ENCODE assay signal across 29 mouse cellular contexts in the genomic region with DNA sequence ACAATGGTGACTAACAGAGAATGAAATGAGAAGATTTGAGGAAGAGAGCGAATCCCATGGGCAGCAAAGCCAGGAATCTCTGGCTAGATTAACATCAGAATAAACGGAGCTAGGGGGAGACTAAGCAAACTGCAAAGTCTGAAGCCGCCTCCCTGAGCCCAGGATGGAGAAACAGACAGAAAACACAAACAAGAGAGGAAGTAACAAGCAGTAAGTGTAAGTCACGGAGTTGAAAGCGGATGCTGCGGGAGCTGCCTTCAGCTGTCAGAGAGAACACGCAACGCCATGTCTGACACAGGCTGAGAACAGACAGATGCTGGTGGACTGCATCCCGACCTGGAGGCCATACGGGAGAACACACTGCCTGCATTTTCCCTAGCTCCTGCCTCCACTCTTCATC.
DNase-seq lines count a peak whose midpoint lies in the region; ATAC-seq and TF ChIP-seq lines count a peak whose summit lies in the region.
"Had no signal": no experiment of that assay in that cellular context is flagged by ENCODE, and none has a peak within 500 bp of the region (broad histone marks: within the 10 kb centered on the region; RNA-seq: fewer than 3 reads in every experiment).

No protein-coding gene starts in this region.

- no peak overlapping the region for H3K4me2 ChIP-seq in forebrain, embryonic 15.5 days (replicated peaks)
- H3K4me2 ChIP-seq in hindbrain, embryonic 12.5 days (replicated peaks): no peak overlapping the region
- H3K4me2 ChIP-seq: embryonic facial prominence, embryonic 12.5 days; forebrain, embryonic 12.5 days; limb, embryonic 15.5 days; lung, embryonic 15.5 days; neural tube, embryonic 15.5 days had no signal

- H3K4me3 ChIP-seq in spleen, adult 2 months (ENCODE audit: extremely low read depth, insufficient read depth, insufficient read length): no peak overlapping the region; the same call in 1 of the 2 replicates
- H3K4me3 ChIP-seq in forebrain, embryonic 15.5 days: no peak overlapping the region
- H3K4me3 ChIP-seq in hindbrain, embryonic 12.5 days: no peak overlapping the region
- H3K4me3 ChIP-seq: embryonic facial prominence, embryonic 12.5 days; forebrain, embryonic 12.5 days; gastrocnemius, adult 2 months; heart, embryonic 10.5 days; limb, embryonic 15.5 days; lung, embryonic 15.5 days; myocyte; neural tube, embryonic 15.5 days had no signal

- TF ChIP-seq POLR2A in spleen, adult 2 months (IDR thresholded peaks at IDR 0.05; ENCODE audit: low read depth, low read length): no peak

- no peak for ATAC-seq in forebrain, embryonic 15.5 days (replicated peaks)
- ATAC-seq in hindbrain, embryonic 12.5 days (ENCODE audit: low FRiP score): no peak
- ATAC-seq: hindbrain, postnatal 0 days; midbrain, embryonic 16.5 days had no signal

- WGBS in spleen, adult 2 months: 76% methylated on average over 10 of the region's 10 CpGs
- WGBS in forebrain, embryonic 15.5 days: 86% methylated on average over 10 of the region's 10 CpGs
- WGBS in hindbrain, embryonic 12.5 days: 83% methylated on average over 10 of the region's 10 CpGs

- H3K9ac ChIP-seq in forebrain, embryonic 15.5 days (replicated peaks): no peak overlapping the region
- H3K9ac ChIP-seq in hindbrain, embryonic 12.5 days: no peak overlapping the region
- H3K9ac ChIP-seq: embryonic facial prominence, embryonic 12.5 days; forebrain, embryonic 12.5 days; limb, embryonic 15.5 days; liver, embryonic 14.5 days; lung, embryonic 15.5 days; neural tube, embryonic 15.5 days had no signal

- no peaks in the 10 kb centered on the region for H3K36me3 ChIP-seq in spleen, adult 2 months (ENCODE audit: control insufficient read depth, insufficient read depth, low read length)
- H3K36me3 ChIP-seq in forebrain, embryonic 15.5 days: no peaks in the 10 kb centered on the region
- H3K36me3 ChIP-seq in hindbrain, embryonic 12.5 days: no peaks in the 10 kb centered on the region
- H3K36me3 ChIP-seq: embryonic facial prominence, embryonic 12.5 days; forebrain, embryonic 12.5 days; heart, embryonic 10.5 days; limb, embryonic 15.5 days; lung, embryonic 15.5 days; neural tube, embryonic 15.5 days had no signal

- 0 out of 2 replicates have a peak overlapping the region, but pooled peaks have one; percentile 31 for H3K27ac ChIP-seq in spleen, adult 2 months (ENCODE audit: insufficient read depth, low read length)
- H3K27ac ChIP-seq in forebrain, embryonic 15.5 days (replicated peaks): no peak overlapping the region
- no peak overlapping the region for H3K27ac ChIP-seq in hindbrain, embryonic 12.5 days
- H3K27ac ChIP-seq: embryonic facial prominence, embryonic 12.5 days; forebrain, embryonic 12.5 days; gastrocnemius, adult 2 months; heart, embryonic 10.5 days; hindbrain, postnatal 0 days; kidney, postnatal 0 days; limb, embryonic 15.5 days; liver, embryonic 14.5 days; lung, embryonic 15.5 days; neural tube, embryonic 15.5 days; stomach, postnatal 0 days had no signal

- no peak for TF ChIP-seq CTCF in spleen, adult 2 months (IDR thresholded peaks at IDR 0.05; ENCODE audit: extremely low read depth, insufficient read depth, insufficient read length, insufficient replicate concordance)

- no peak for DNase-seq in spleen, adult 2 months (ENCODE audit: low read depth in 1 of 2, low spot score in 2 of 2)
- no peak for DNase-seq in spleen, postnatal 36 days (ENCODE audit: low spot score in 2 of 2)
- peak; percentile 59 for DNase-seq in induced T-regulatory cell, adult 2 months (ENCODE audit: low read depth)
- DNase-seq in thymus, postnatal 0 days (ENCODE audit: low spot score): peak; percentile 66
- no peak for DNase-seq in kidney, postnatal 14 days
- no peak for DNase-seq in Muller cell, postnatal 12 days (ENCODE audit: inconsistent ontology term)
- DNase-seq: adrenal gland, adult 2 months; cerebellum, adult 11-12 months; cerebellum, postnatal 14 days; gastrocnemius, adult 2 months; kidney, adult 18-20 months; left cerebral cortex, postnatal 4 days; lung, postnatal 36 days; right cerebral cortex, adult 18-20 months had no signal

- H3K9me3 ChIP-seq in forebrain, embryonic 15.5 days: no peaks in the 10 kb centered on the region
- H3K9me3 ChIP-seq in hindbrain, embryonic 12.5 days (replicated peaks): no peaks in the 10 kb centered on the region
- H3K9me3 ChIP-seq: embryonic facial prominence, embryonic 12.5 days; forebrain, embryonic 12.5 days; heart, embryonic 10.5 days; limb, embryonic 15.5 days; lung, embryonic 15.5 days; neural tube, embryonic 15.5 days had no signal

- no peaks in the 10 kb centered on the region for H3K27me3 ChIP-seq in spleen, adult 2 months (ENCODE audit: control insufficient read depth, insufficient read depth, low read length)
- H3K27me3 ChIP-seq in forebrain, embryonic 15.5 days: no peaks in the 10 kb centered on the region
- no peaks in the 10 kb centered on the region for H3K27me3 ChIP-seq in hindbrain, embryonic 12.5 days
- H3K27me3 ChIP-seq: CH12.LX; embryonic facial prominence, embryonic 12.5 days; forebrain, embryonic 12.5 days; limb, embryonic 15.5 days; lung, embryonic 15.5 days; neural tube, embryonic 15.5 days had no signal

- H3K4me1 ChIP-seq in spleen, adult 2 months (ENCODE audit: control insufficient read depth, insufficient read depth, insufficient read length): peaks cover 13% of the 10 kb centered on the region; the same call in 1 of the 2 replicates
- H3K4me1 ChIP-seq in forebrain, embryonic 15.5 days: no peaks in the 10 kb centered on the region
- H3K4me1 ChIP-seq in hindbrain, embryonic 12.5 days: no peaks in the 10 kb centered on the region
- H3K4me1 ChIP-seq: forebrain, embryonic 12.5 days; heart, embryonic 10.5 days; limb, embryonic 15.5 days; lung, embryonic 15.5 days; neural tube, embryonic 15.5 days had no signal

Comparison
In these comparisons a context has a peak if more than half of its experiments do, and no peak if none do; other contexts are left out.
1. DNase-seq: peak in induced T-regulatory cell, adult 2 months (single experiment) and thymus, postnatal 0 days (single experiment); none in spleen, adult 2 months (0 of 2), spleen, postnatal 36 days (0 of 2), kidney, postnatal 14 days (single experiment) and Muller cell, postnatal 12 days (single experiment).